Comparison of ENCODE assay signal across 19 mouse cellular contexts in the genomic region with DNA sequence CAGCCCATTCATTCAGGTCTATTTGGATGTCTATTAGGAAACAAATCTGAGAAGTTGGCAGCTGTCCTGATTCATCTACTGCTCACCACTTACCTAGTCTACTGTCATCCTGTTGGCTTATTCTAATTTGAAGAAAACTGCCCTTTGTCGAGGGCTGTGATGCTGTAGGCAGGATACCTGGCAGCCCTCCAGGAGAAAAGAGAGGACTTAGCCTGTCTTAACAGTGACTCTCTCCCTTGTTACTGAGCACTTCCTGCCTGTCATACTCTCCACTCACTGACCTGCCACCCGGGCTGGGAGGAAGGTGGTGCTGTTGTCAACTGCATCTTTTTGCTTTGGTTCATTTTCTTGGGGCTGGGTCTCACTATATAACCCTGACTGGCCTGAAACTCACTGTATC. TPM values are rescaled to one million over a fixed set of nuclear protein-coding genes. Genes with fewer than 3 reads are reported as not detected.
DNase-seq lines count a peak whose midpoint lies in the region; ATAC-seq lines count a peak whose summit lies in the region.
"Had no signal": no experiment of that assay in that cellular context is flagged by ENCODE, and none has a peak within 500 bp of the region (broad histone marks: within the 10 kb centered on the region; RNA-seq: fewer than 3 reads in every experiment).

No protein-coding gene starts in this region.

- DNase-seq in heart, adult 11 months, result peak; percentile 86
- DNase-seq in heart, postnatal 14 days, result no peak
- peak; percentile 61 for DNase-seq in kidney, postnatal 10 days
- no peak for DNase-seq in kidney, adult 8-10 months
- DNase-seq in lung, postnatal 10 days, result peak; percentile 40
- no peak for DNase-seq in lung, postnatal 4 days
- peak; percentile 28 for DNase-seq in MN1 (ENCODE audit: low spot score)
- DNase-seq: adrenal gland, postnatal 10 days; cerebellum, adult 11 months; cerebellum, adult 9-10 months; cerebellum, postnatal 36 days; gastrocnemius, postnatal 36 days; heart, adult 18-20 months had no signal

- ATAC-seq in erythroid progenitor cell, adult 5-6 weeks (replicated peaks; ENCODE audit: low FRiP score, poor library complexity, severe bottlenecking), result no peak
- ATAC-seq: forebrain, embryonic 15.5 days; hindbrain, embryonic 16.5 days had no signal

- intact Hi-C loops in heart, postnatal 14 days (cut with DNase I), result no loop called here

RNA-seq across cellular contexts. Expression of a gene that starts 2.3 kb away (rescaled TPM):
- under 1 TPM in 1 of 2 experiments, not detected in 1; 0.15 TPM for total RNA-seq in heart, postnatal 14 days (2021)
- not detected in 2 replicates for total RNA-seq in erythroid progenitor cell, adult 5-6 weeks (2015; ENCODE audit: low replicate concordance)
- not detected in 2 replicates for total RNA-seq in erythroid progenitor cell, adult 5-6 weeks (2017; ENCODE audit: low replicate concordance)
- total RNA-seq: gastrocnemius, postnatal 36 days had no signal

RNA-seq across cellular contexts. Expression of a gene that starts 10.8 kb away (rescaled TPM):
- 100 to 1,000 TPM; 607 to 680 TPM for total RNA-seq in heart, postnatal 14 days (2021)
- 896 and 989 TPM in 2 replicates for total RNA-seq in erythroid progenitor cell, adult 5-6 weeks (2015; ENCODE audit: low replicate concordance)
- total RNA-seq in erythroid progenitor cell, adult 5-6 weeks (2017; ENCODE audit: low replicate concordance), result 751 and 992 TPM in 2 replicates

RNA-seq across cellular contexts. Expression of a gene that starts 19.0 kb away (rescaled TPM):
- total RNA-seq in heart, postnatal 14 days (2021), result 10 to 100 TPM; 56.1 to 59.6 TPM
- total RNA-seq in erythroid progenitor cell, adult 5-6 weeks (2015; ENCODE audit: low replicate concordance), result 21.6 and 40.7 TPM in 2 replicates
- 60.1 and 74.4 TPM in 2 replicates for total RNA-seq in erythroid progenitor cell, adult 5-6 weeks (2017; ENCODE audit: low replicate concordance)

RNA-seq across cellular contexts. Expression of a gene that starts 36.3 kb away (rescaled TPM):
- total RNA-seq in heart, postnatal 14 days (2021), result not detected
- not detected in 2 replicates for total RNA-seq in erythroid progenitor cell, adult 5-6 weeks (2015; ENCODE audit: low replicate concordance)
- total RNA-seq in erythroid progenitor cell, adult 5-6 weeks (2017; ENCODE audit: low replicate concordance), result not detected in 2 replicates
- total RNA-seq: ES-E14; gastrocnemius, adult 8-10 months; gastrocnemius, postnatal 36 days; heart, adult 18-20 months; heart, postnatal 25 days had no signal

Comparison
In these comparisons a context has a peak if more than half of its experiments do, and no peak if none do; other contexts are left out.
1. DNase-seq: peak in heart, adult 11 months (single experiment), kidney, postnatal 10 days (single experiment), lung, postnatal 10 days (single experiment) and MN1 (single experiment); none in heart, postnatal 14 days (0 of 2), kidney, adult 8-10 months (0 of 2) and lung, postnatal 4 days (0 of 2).